Mouse (Mus musculus) spleen, adult 2 months (tissue): ENCODE measurements around the gene Wdr49. TPM values are rescaled to one million over a fixed set of nuclear protein-coding genes. Genes with fewer than 3 reads are reported as not detected.

Experiments
- DNase-seq, 2 experiments: peaks; one replicate each; pipeline versions ENCODE4 v3.0.0 to v3.0.0-alpha.2; 2012 to 2021; ENCODE audit warnings: low spot score in 2 of 2, low read depth in 1 of 2
- H3K27ac ChIP-seq: fragments of 200-500 bp; 2 replicates; pipeline ENCODE4 v1.5.1; 2012; ENCODE audit warnings: low read length, inconsistent platforms; ENCODE audit not compliant: insufficient read depth
- H3K27me3 ChIP-seq: fragments of 200-500 bp; 2 replicates; pipeline ENCODE4 v1.6.1; 2012; ENCODE audit warnings: mild to moderate bottlenecking, moderate library complexity, low read length, inconsistent platforms; ENCODE audit not compliant: control insufficient read depth, insufficient read depth
- H3K36me3 ChIP-seq: fragments of 200-500 bp; 2 replicates; pipeline ENCODE4 v1.6.1; 2012; ENCODE audit warnings: mild to moderate bottlenecking, low read length, inconsistent platforms; ENCODE audit not compliant: control insufficient read depth, insufficient read depth
- H3K4me1 ChIP-seq: fragments of 200-500 bp; 2 replicates; pipeline ENCODE4 v1.6.1; 2011; ENCODE audit warnings: inconsistent platforms; ENCODE audit not compliant: control insufficient read depth, insufficient read depth, insufficient read length
- H3K4me3 ChIP-seq: fragments of 200-500 bp; 2 replicates; pipeline ENCODE4 v1.5.1; 2011; ENCODE audit warnings: mild to moderate bottlenecking, inconsistent platforms; ENCODE audit not compliant: insufficient read depth, insufficient read length; ENCODE audit errors: extremely low read depth
- CTCF ChIP-seq: fragments of 200-500 bp; IDR thresholded peaks from 2 replicates; pipeline ENCODE4 v1.5.1; 2011; ENCODE audit warnings: mild to moderate bottlenecking, inconsistent platforms; ENCODE audit not compliant: insufficient read depth, insufficient read length, insufficient replicate concordance; ENCODE audit errors: extremely low read depth
- POLR2A ChIP-seq: fragments of 200-500 bp; IDR thresholded peaks from 2 replicates; pipeline ENCODE4 v1.6.1; 2011; ENCODE audit warnings: low read depth, low read length, inconsistent platforms
- WGBS: fragments of 180-500 bp; shearing (Covaris S2); methylation state at CpG from one replicate; pipeline ENCODE4 v1.1.7; 2018; 5-methylcytosine and 5-hydroxymethylcytosine counted together
- polyA plus RNA-seq: library from polyadenylated mRNA; depleted of rRNA; stranded (reverse); fragments of >200 nt; gene quantifications from 2 replicates; pipeline ENCODE4 v1.2.3, GENCODE M21; 2012; rRNA removed

The Wdr49 gene
- polyA plus RNA-seq, 1 experiment = not detected

GRCm38 (mm10) chr3:75277455-75277854 lies 204.5 kb downstream of the Wdr49 start:
- Histone ChIP-seq H3K4me1 (no peaks in the 10 kb centered on the region), H3K36me3 (no peaks in the 10 kb centered on the region), H3K27ac (no peak overlapping the region), H3K27me3 (no peaks in the 10 kb centered on the region), H3K4me3 (no peak overlapping the region)
- DNase-seq = no peak
- TF ChIP-seq POLR2A (no peak), CTCF (no peak)
- WGBS = 54% methylated on average over 4 of the region's 4 CpGs

- no peak for DNase-seq
- no peak for TF ChIP-seq POLR2A
- TF ChIP-seq CTCF = no peak
- WGBS = 86% methylated on average over 3 of the region's 3 CpGs
- no peaks in the 10 kb centered on the region for H3K27me3 ChIP-seq
- H3K27ac ChIP-seq = no peak overlapping the region
- no peaks in the 10 kb centered on the region for H3K4me1 ChIP-seq
- H3K36me3 ChIP-seq = no peaks in the 10 kb centered on the region
- H3K4me3 ChIP-seq = no peak overlapping the region
Observed at GRCm38 (mm10) chr3:75276522-75276921, 205.4 kb downstream of the Wdr49 start.

- no peak overlapping the region for H3K27ac ChIP-seq
- DNase-seq = no peak
- H3K36me3 ChIP-seq = no peaks in the 10 kb centered on the region
- no peaks in the 10 kb centered on the region for H3K4me1 ChIP-seq
- H3K27me3 ChIP-seq = no peaks in the 10 kb centered on the region
- no peak for TF ChIP-seq POLR2A
- no peak for TF ChIP-seq CTCF
- H3K4me3 ChIP-seq = no peak overlapping the region
Observed at GRCm38 (mm10) chr3:75275127-75275526, 206.8 kb downstream of the Wdr49 start.

GRCm38 (mm10) chr3:75269978-75270377 lies 212.0 kb downstream of the Wdr49 start, which contains the start of gene Serpini2:
Gene Serpini2 (minus strand): TSS chr3:75270078.
- Histone ChIP-seq H3K27me3 (no peaks in the 10 kb centered on the region), H3K4me1 (no peaks in the 10 kb centered on the region), H3K36me3 (no peaks in the 10 kb centered on the region), H3K4me3 (no peak within 1 kb of the TSS), H3K27ac (no peak within 1 kb of the TSS)
- WGBS = 87% methylated on average over 2 of the region's 2 CpGs
- TF ChIP-seq CTCF = no peak
- TF ChIP-seq POLR2A = no peak
- DNase-seq = no peak

- no peaks in the 10 kb centered on the region for H3K27me3 ChIP-seq
- no peak overlapping the region for H3K4me3 ChIP-seq
- H3K36me3 ChIP-seq = no peaks in the 10 kb centered on the region
- H3K27ac ChIP-seq = no peak overlapping the region
- TF ChIP-seq POLR2A = no peak
- TF ChIP-seq CTCF = no peak
- no peak for DNase-seq
- no peaks in the 10 kb centered on the region for H3K4me1 ChIP-seq
Observed at GRCm38 (mm10) chr3:75259356-75259755, 222.6 kb downstream of the Wdr49 start.

Other genes with a start within 250 kb of the Wdr49 start
- 0.85 and 1.1 TPM in 2 replicates for gene Serpini2, start 212.1 kb downstream of the Wdr49 start, polyA plus RNA-seq
- gene Pdcd10, start 74.7 kb upstream of the Wdr49 start, polyA plus RNA-seq = 2.4 and 4.1 TPM in 2 replicates
- 0.72 and 0.92 TPM in 2 replicates for gene Serpini1, start 75.4 kb upstream of the Wdr49 start, polyA plus RNA-seq